Mouse (Mus musculus) erythroblast, adult 5-6 weeks (primary cell): ENCODE data around the gene Ankrd52. TPM values are rescaled to one million over a fixed set of nuclear protein-coding genes. Genes with fewer than 3 reads are reported as not detected.
A peak's percentile ranks its signal among the peaks of the same experiment; 100 is the strongest.

Experiments used
- ATAC-seq: replicated peaks from 2 replicates; pipeline ENCODE4 v1.8.0; 2016; ENCODE audit warnings: moderate number of reproducible peaks, mild to moderate bottlenecking, moderate TSS enrichment, inconsistent platforms; ENCODE audit not compliant: poor library complexity, low FRiP score, severe bottlenecking
- total RNA-seq, 2 experiments: library from RNA; stranded (forward) in 1 of 2; stranded (reverse) in 1 of 2; fragments of 150-400 nt in 1 of 2; fragments of 200-764, 138-1000 nt in 1 of 2; gene quantifications; 2 replicates each; pipeline versions ENCODE4 v1.2.3 to v1.2.4; 2015 to 2017; ENCODE audit warnings: low replicate concordance in 2 of 2

The Ankrd52 gene
- total RNA-seq, 2 experiments from 2014 or later: 2.9 to 30.0 TPM

DNA sequence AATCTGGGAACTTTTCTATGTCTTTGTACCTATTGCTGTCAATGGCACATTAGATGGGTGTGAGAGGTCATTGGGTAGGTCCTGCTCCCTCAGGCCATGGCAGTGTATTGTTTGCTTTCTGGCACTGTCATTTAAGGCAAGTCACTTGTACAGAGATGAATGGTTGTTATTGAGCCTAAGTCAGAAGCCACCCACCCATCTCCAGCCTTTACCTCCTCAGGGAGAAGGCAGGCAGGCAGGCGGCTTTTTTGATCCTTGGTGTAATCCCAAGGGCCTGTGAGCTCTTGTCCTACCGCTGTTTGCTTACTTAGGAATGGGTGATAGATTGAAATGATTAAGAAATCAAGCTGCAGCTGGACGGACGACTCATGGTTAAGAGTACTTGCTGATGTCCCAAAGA, 52.5 kb downstream of the Ankrd52 start:
- ATAC-seq: no peak

- ATAC-seq: no peak
Measured at GRCm38 (mm10) chr10:128433417-128433816, 56.5 kb downstream of the Ankrd52 start.

DNA sequence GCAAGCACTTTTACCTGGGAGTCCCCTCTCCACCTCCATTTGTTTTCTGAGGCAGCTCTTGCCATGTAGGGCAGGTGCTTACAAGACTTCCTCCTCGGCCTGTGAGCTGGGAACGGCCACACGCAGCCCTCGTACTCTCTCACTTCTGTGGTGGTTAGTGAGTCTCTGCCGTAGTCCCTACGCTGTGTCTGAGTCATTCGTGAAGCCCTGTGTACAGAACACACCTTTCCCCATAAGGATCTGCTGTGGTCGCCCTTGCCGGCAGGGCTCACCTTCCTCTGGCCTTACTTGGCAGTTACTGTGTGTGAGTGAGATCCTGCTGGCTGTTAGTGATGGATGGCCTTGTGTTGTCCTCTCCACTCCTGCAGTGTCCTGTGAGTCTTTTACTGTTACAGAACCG, 57.8 kb downstream of the Ankrd52 start:
- no peak for ATAC-seq

DNA sequence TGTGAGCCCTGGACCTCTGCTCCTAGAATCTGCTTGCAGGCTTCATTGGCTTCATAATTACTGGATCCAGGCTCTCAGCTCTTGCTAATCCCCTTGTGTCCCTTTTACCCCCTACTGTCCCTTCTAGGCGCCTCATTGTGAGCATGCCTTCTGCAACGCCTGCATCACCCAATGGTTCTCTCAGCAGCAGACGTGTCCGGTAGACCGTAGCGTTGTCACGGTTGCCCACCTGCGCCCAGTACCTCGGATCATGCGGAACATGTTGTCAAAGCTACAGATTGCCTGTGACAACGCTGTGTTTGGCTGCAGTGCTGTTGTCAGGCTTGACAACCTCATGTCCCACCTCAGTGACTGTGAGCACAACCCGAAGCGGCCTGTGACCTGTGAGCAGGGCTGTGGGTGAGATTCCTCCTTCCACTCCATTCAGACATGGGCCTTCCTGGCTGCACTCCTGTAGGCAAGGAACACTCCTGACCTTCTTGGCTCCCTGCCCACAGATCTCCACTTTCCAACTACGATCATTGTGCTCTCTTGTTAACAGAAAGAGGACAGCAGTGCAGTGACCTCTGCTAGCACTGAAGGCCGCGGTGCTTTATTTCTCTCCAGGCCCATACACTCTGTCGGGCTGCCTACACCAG, 58.4 kb downstream of the Ankrd52 start:
- ATAC-seq: no peak

- no peak for ATAC-seq
Measured at GRCm38 (mm10) chr10:128435873-128436272, 59.0 kb downstream of the Ankrd52 start.

DNA sequence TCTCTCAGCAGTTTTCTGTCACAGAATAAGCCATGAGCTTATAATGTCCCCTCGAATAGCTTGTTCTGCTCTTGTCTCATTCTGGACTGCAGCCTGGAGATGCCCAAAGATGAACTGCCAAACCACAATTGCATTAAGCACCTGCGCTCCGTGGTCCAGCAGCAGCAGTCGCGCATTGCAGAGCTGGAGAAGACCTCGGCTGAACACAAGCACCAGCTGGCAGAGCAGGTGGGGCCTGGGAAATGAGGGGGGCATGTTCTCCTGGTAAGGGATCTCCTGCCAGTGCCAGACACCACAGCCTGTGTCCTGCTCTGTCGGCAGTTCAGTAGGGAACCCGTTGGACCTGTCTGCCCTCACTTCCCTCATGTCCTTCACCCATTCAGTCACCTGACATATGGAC, 59.5 kb downstream of the Ankrd52 start:
- no peak for ATAC-seq

DNA sequence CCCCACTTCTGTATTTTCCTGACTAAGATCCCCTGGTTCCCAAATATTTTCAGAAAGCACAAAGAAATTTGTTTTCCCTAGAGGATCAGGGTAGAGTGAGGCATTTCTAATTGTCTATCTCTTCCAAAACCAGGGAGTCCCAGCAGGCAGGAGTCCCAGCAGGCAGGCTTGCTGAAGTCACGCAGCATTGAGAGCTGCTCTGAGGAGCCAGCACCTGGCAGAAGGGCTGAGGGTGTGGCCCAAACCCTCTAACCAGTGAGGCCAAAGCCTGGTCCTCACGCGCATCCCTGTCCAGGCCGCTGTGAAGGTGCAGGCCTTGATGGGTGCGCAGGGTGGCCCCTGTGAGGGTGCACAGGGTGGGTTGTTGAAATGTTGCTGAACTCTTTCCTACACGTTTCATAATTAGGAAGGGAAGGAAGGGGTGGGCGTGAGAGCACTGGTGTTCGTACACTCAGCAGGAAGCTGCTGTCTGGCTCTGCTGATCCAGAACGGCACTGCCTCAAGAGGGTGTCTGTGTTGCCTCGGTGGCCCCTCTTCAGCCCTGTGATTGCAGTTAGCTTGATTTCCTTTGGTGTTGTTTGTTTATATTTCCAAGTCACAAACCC, 61.9 kb downstream of the Ankrd52 start:
- ATAC-seq: no peak

DNA sequence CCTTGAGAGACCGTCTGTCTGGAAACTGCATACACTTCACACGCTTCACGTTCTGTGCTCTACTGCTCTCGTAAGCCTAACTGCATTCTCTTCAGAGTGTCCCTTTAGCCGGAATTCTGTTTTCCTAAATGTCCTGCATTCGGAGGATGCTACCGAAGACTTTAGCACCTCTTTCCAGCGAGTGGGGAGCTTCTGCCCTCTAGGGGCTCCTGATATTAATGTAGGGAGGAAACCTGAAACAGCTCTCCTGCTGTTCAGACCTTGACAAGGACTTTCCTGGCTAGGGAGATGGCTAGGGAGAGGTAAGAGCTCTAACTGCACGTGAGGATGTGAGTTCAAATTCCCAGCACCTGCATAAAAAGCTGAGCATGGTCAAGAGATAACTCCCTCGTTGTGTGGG, 63.5 kb downstream of the Ankrd52 start:
- no peak for ATAC-seq

GRCm38 (mm10) chr10:128441324-128442119, 64.6 kb downstream of the Ankrd52 start:
- no peak for ATAC-seq

DNA sequence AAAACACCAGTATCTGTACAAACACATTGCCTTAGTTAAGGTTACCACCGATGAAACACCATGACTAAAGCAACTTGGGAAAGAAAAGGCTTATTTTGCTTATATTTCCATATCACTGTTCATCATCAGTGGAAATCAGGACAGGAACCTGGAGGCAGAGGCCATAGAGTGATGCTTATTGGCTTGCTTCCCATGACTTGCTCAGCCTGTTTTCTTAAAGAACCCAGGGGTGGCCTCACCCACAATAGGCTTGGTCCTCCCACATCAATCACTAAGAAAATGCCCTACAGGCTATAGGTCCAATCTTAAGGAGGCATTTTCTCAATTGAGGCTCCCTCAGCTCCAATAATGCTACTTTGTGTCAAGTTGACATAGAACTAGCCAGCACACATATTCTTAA, 65.8 kb downstream of the Ankrd52 start:
- no peak for ATAC-seq

DNA sequence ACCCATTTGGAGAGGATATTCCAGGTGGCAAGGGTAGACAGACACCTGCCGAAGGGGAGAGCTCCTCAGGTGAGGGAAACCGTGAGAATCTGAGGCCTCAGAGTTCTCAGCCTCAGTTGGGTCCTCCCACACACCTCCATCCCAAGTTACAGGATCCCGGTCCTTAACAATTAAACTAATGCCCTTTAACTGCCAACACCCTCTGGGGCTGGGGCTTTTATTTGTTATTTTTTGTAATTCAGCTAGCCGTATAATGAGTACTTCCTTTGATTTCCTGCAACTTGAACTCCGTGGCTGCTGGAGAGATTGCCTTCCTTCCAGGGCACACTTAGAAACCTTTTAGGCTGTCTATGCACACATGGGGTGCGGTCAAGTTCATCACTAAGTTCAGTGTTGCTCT, 67.4 kb downstream of the Ankrd52 start:
- no peak for ATAC-seq

- ATAC-seq: no peak
Measured at GRCm38 (mm10) chr10:128445407-128445806, 68.5 kb downstream of the Ankrd52 start.

GRCm38 (mm10) chr10:128451014-128451413, 74.1 kb downstream of the Ankrd52 start:
- ATAC-seq: no peak

GRCm38 (mm10) chr10:128454471-128454870, 77.6 kb downstream of the Ankrd52 start:
- ATAC-seq: no peak

DNA sequence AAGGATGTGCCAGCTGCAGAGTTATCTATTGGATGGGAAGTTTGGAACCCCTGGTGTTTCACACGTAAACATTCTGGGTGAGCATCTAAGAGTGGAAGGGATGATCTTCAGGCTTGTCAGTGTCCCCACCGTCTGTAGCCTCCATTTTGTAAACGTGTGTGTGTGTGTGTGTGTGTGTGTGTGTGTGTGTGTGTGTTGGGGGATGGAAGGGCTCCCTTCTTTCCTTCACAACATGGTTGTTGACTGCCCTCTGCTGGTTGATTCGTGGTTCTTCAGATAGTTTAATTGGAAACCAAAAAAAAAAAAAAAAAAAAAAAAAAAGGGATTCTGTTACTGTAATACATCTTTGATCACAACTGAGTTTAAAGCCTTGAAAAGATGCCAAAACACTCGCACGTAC, 78.4 kb downstream of the Ankrd52 start:
- ATAC-seq: peak; percentile 37; the same call in 1 of the 2 replicates

DNA sequence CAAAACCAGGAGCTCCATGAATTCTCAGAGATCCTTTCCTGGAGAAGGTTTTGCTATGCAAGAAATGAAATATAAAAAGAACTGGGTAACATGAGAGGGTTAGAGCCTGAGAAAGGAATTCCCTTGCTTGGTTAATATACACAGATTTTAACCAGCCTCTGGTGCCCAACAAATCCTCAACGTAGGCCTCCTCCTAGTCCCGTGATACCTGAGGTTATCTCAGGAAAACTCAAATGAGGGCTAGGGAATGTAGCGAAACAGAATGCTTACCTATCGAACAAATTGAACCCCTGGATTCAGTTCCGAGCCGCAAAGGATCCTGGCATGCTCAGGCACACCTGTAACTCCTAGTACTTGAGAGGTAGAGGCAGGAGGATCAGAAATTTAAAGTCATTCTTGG, 80.8 kb downstream of the Ankrd52 start:
- ATAC-seq: no peak

Other genes starting within 250 kb of the Ankrd52 start
- 1.9 and 5.0 TPM in 2 replicates for gene Rbms2, start 196.8 kb upstream of the Ankrd52 start, total RNA-seq (2015; ENCODE audit: low replicate concordance)
- 0.51 and 6.8 TPM in 2 replicates for gene Rbms2, start 196.8 kb upstream of the Ankrd52 start, total RNA-seq (2017; ENCODE audit: low replicate concordance)
- 3.8 TPM in 2 replicates for gene Gls2, start 182.7 kb upstream of the Ankrd52 start, total RNA-seq (2015; ENCODE audit: low replicate concordance)
- 0.60 and 0.84 TPM in 2 replicates for gene Gls2, start 182.7 kb upstream of the Ankrd52 start, total RNA-seq (2017; ENCODE audit: low replicate concordance)
- 6.3 and 6.7 TPM in 2 replicates for gene Spryd4, start 165.3 kb upstream of the Ankrd52 start, total RNA-seq (2015; ENCODE audit: low replicate concordance)
- gene Spryd4, start 165.3 kb upstream of the Ankrd52 start, total RNA-seq (2017; ENCODE audit: low replicate concordance): 1.4 and 3.1 TPM in 2 replicates
- gene Mip, start 151.3 kb upstream of the Ankrd52 start, total RNA-seq (2015; ENCODE audit: low replicate concordance): not detected in 2 replicates
- 0.84 and 0.85 TPM in 2 replicates for gene Mip, start 151.3 kb upstream of the Ankrd52 start, total RNA-seq (2017; ENCODE audit: low replicate concordance)
- gene Timeless, start 145.1 kb upstream of the Ankrd52 start, total RNA-seq (2015; ENCODE audit: low replicate concordance): 4.0 and 6.3 TPM in 2 replicates
- gene Timeless, start 145.1 kb upstream of the Ankrd52 start, total RNA-seq (2017; ENCODE audit: low replicate concordance): 39.4 and 44.5 TPM in 2 replicates
- gene Apon, start 123.0 kb upstream of the Ankrd52 start, total RNA-seq (2015; ENCODE audit: low replicate concordance): 1.7 TPM in 1 of 2 replicates, not detected in the other
- gene Apon, start 123.0 kb upstream of the Ankrd52 start, total RNA-seq (2017; ENCODE audit: low replicate concordance): 1.5 TPM in 1 of 2 replicates, not detected in the other
- gene Apof, start 108.4 kb upstream of the Ankrd52 start, total RNA-seq (2015; ENCODE audit: low replicate concordance): not detected in 2 replicates
- gene Apof, start 108.4 kb upstream of the Ankrd52 start, total RNA-seq (2017; ENCODE audit: low replicate concordance): not detected in 2 replicates
- 14.8 and 25.1 TPM in 2 replicates for gene Stat2, start 106.6 kb upstream of the Ankrd52 start, total RNA-seq (2015; ENCODE audit: low replicate concordance)
- 16.0 and 25.2 TPM in 2 replicates for gene Stat2, start 106.6 kb upstream of the Ankrd52 start, total RNA-seq (2017; ENCODE audit: low replicate concordance)
- gene Il23a, start 78.4 kb upstream of the Ankrd52 start, total RNA-seq (2015; ENCODE audit: low replicate concordance): not detected in 2 replicates
- gene Il23a, start 78.4 kb upstream of the Ankrd52 start, total RNA-seq (2017; ENCODE audit: low replicate concordance): not detected in 2 replicates
- gene Pan2, start 73.8 kb upstream of the Ankrd52 start, total RNA-seq (2015; ENCODE audit: low replicate concordance): 7.9 and 8.8 TPM in 2 replicates
- 7.5 and 8.9 TPM in 2 replicates for gene Pan2, start 73.8 kb upstream of the Ankrd52 start, total RNA-seq (2017; ENCODE audit: low replicate concordance)
- gene Cnpy2, start 54.7 kb upstream of the Ankrd52 start, total RNA-seq (2015; ENCODE audit: low replicate concordance): 30.7 and 48.6 TPM in 2 replicates
- gene Cnpy2, start 54.7 kb upstream of the Ankrd52 start, total RNA-seq (2017; ENCODE audit: low replicate concordance): 15.5 and 38.3 TPM in 2 replicates
- 60.5 and 67.5 TPM in 2 replicates for gene Cs, start 39.4 kb upstream of the Ankrd52 start, total RNA-seq (2015; ENCODE audit: low replicate concordance)
- gene Cs, start 39.4 kb upstream of the Ankrd52 start, total RNA-seq (2017; ENCODE audit: low replicate concordance): 26.2 and 30.6 TPM in 2 replicates
- 1.9 and 5.6 TPM in 2 replicates for gene Coq10a, start 8.1 kb upstream of the Ankrd52 start, total RNA-seq (2015; ENCODE audit: low replicate concordance)
- gene Coq10a, start 8.1 kb upstream of the Ankrd52 start, total RNA-seq (2017; ENCODE audit: low replicate concordance): 2.8 and 3.2 TPM in 2 replicates
- not detected in 2 replicates for gene Slc39a5, start 24.1 kb downstream of the Ankrd52 start, total RNA-seq (2015; ENCODE audit: low replicate concordance)
- not detected in 2 replicates for gene Slc39a5, start 24.1 kb downstream of the Ankrd52 start, total RNA-seq (2017; ENCODE audit: low replicate concordance)
- gene Nabp2, start 34.4 kb downstream of the Ankrd52 start, total RNA-seq (2015; ENCODE audit: low replicate concordance): 11.1 and 20.1 TPM in 2 replicates
- gene Nabp2, start 34.4 kb downstream of the Ankrd52 start, total RNA-seq (2017; ENCODE audit: low replicate concordance): 7.4 and 15.2 TPM in 2 replicates
- 2.9 and 4.6 TPM in 2 replicates for gene Rnf41, start 34.5 kb downstream of the Ankrd52 start, total RNA-seq (2015; ENCODE audit: low replicate concordance)
- 2.9 and 3.3 TPM in 2 replicates for gene Rnf41, start 34.5 kb downstream of the Ankrd52 start, total RNA-seq (2017; ENCODE audit: low replicate concordance)
- gene Smarcc2, start 82.1 kb downstream of the Ankrd52 start, total RNA-seq (2015; ENCODE audit: low replicate concordance): 22.1 and 31.6 TPM in 2 replicates
- 29.0 and 34.7 TPM in 2 replicates for gene Smarcc2, start 82.1 kb downstream of the Ankrd52 start, total RNA-seq (2017; ENCODE audit: low replicate concordance)
- 410 and 475 TPM in 2 replicates for gene Myl6, start 117.0 kb downstream of the Ankrd52 start, total RNA-seq (2015; ENCODE audit: low replicate concordance)
- gene Myl6, start 117.0 kb downstream of the Ankrd52 start, total RNA-seq (2017; ENCODE audit: low replicate concordance): 558 TPM in 2 replicates
- gene Myl6b, start 121.6 kb downstream of the Ankrd52 start, total RNA-seq (2015; ENCODE audit: low replicate concordance): 5.4 TPM in 1 of 2 replicates, not detected in the other
- 0.85 TPM in 1 of 2 replicates, not detected in the other for gene Myl6b, start 121.6 kb downstream of the Ankrd52 start, total RNA-seq (2017; ENCODE audit: low replicate concordance)
- gene Esyt1, start 148.8 kb downstream of the Ankrd52 start, total RNA-seq (2015; ENCODE audit: low replicate concordance): 15.2 and 16.9 TPM in 2 replicates
- gene Esyt1, start 148.8 kb downstream of the Ankrd52 start, total RNA-seq (2017; ENCODE audit: low replicate concordance): 24.8 and 27.9 TPM in 2 replicates
- 0.19 and 0.63 TPM in 2 replicates for gene Zc3h10, start 170.7 kb downstream of the Ankrd52 start, total RNA-seq (2015; ENCODE audit: low replicate concordance)
- gene Zc3h10, start 170.7 kb downstream of the Ankrd52 start, total RNA-seq (2017; ENCODE audit: low replicate concordance): 2.8 and 3.2 TPM in 2 replicates
- gene Rpl41, start 172.2 kb downstream of the Ankrd52 start, total RNA-seq (2015; ENCODE audit: low replicate concordance): 936 and 1,095 TPM in 2 replicates
- 729 and 801 TPM in 2 replicates for gene Rpl41, start 172.2 kb downstream of the Ankrd52 start, total RNA-seq (2017; ENCODE audit: low replicate concordance)
- gene Pa2g4, start 188.9 kb downstream of the Ankrd52 start, total RNA-seq (2015; ENCODE audit: low replicate concordance): 71.3 and 75.2 TPM in 2 replicates
- gene Pa2g4, start 188.9 kb downstream of the Ankrd52 start, total RNA-seq (2017; ENCODE audit: low replicate concordance): 42.9 and 67.5 TPM in 2 replicates
- 0.63 TPM in 1 of 2 replicates, not detected in the other for gene Erbb3, start 212.5 kb downstream of the Ankrd52 start, total RNA-seq (2015; ENCODE audit: low replicate concordance)
- 0.09 TPM in 1 of 2 replicates, not detected in the other for gene Erbb3, start 212.5 kb downstream of the Ankrd52 start, total RNA-seq (2017; ENCODE audit: low replicate concordance)
- 345 and 426 TPM in 2 replicates for gene Rps26, start 249.6 kb downstream of the Ankrd52 start, total RNA-seq (2015; ENCODE audit: low replicate concordance)
- gene Rps26, start 249.6 kb downstream of the Ankrd52 start, total RNA-seq (2017; ENCODE audit: low replicate concordance): 114 and 205 TPM in 2 replicates